Mouse (Mus musculus): ENCODE measurements around the gene Cldn3.

Gene Cldn3

DNA sequence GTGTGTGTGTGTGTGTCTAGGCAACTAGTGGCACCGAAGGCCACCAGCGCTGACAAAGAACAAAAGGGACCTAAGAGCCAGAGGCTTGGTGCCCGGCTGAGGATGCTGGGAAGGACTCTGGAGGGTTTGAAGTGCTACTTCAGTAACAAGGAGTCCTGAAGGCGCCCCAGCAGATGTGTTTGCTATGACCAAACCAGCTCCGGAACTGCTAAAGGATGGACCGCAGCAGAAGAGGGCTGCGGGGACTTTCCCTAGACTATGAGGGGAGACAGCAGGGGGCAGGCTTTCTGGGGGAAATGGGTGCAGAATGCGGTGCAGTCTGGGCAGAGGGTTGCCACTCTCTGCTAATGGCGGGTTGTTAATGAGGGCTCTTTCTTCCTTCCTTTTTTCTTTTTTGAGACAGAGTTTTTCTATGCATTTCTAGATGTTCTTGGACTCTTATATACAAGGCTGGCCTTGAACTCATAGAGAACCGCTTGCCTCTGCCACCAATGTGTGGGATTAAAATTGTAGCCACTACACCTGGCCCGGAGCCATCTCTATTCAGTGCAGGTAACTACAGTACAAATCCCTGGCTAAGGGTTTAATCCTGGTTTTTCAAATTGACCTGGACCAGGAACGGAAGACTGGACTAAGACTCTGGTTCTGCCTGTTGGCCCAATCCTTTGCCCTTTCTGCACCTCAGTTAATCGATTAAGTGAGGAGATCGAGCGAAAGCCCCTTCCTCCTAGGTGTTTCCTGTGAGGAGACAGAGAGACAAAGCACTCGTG, 22.0 kb downstream of the Cldn3 start:
- DNase-seq: no peak

GRCm38 (mm10) chr5:135008671-135009589, 22.9 kb downstream of the Cldn3 start, which contains the start of gene Abhd11:
Gene Abhd11, plus strand, starts transcription at chr5:135009152.
- peak; percentile 100 for DNase-seq

DNA sequence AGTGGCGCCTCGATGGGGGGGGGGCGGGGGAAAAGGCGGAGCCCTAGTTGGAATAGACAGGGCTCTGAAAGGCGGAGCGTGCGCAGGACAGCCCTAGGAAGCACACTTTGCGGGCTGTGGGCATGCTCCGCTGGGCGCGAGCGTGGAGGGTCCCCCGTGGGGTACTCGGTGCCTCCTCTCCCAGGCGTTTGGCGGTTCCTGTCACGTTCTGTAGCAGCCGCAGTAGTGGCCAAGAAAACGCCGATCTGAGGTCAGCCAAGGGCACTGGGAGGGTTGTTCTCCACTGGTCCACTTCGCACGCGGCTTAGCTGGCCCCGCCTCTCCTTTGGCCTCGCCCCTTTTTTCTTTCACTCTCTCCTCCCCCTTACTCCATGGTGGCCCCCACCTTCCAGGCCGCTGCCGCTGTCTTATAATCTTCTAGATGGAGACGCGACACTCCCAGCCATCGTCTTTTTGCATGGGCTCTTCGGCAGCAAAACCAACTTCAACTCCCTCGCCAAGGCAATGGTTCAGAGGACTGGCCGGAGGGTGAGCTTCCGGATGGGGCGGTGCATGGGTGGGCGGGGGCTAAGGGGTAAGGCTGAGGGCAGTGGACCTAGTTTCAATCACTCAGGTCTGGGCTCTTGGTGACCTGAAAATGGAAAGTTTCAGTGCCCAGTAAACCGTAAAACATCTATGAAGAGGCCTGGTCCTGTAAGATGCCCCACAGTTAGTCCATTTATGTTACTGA, 23.7 kb downstream of the Cldn3 start:
- peak; percentile 91 for DNase-seq

- DNase-seq: no peak
Observed at GRCm38 (mm10) chr5:135010320-135010709, 24.3 kb downstream of the Cldn3 start.

DNA sequence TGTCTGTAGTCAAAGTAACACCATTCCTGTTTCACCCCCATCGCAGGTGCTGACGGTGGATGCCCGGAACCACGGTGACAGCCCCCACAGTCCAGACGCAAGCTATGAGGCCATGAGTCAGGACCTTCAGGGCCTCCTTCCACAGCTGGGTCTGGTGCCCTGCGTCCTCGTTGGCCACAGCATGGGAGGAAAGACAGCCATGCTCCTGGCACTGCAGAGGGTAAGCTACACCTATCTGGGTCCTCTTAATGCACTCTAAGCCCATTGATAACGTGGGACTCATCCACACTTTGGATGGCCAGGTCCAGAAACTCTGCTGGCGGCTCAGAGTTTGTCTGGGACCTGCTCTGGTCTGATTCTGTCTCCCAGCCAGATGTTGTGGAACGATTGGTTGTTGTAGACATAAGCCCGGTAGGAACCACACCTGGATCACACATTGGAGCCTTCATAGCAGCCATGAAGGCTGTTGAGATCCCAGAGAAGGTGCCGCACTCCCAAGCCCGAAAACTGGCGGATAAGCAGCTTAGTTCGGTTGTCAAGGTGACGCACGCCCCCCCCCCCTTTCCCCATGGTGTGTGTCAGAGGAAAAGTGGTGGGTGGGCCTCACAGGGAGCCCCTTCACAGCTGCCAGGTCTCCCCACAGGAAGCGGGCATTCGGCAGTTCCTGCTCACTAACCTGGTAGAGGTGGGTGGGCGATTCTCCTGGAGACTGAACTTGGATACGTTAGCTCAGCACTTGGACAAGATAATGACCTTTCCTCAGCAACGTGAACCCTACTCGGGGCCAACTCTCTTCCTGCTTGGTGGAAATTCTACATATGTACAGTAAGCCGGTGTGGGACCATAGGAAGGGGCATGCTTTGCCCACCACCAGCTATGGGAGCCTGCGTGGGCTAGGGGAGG, 25.1 kb downstream of the Cldn3 start:
- no peak for DNase-seq

- no peak for DNase-seq
Observed at GRCm38 (mm10) chr5:135011809-135012613, 26.0 kb downstream of the Cldn3 start.

GRCm38 (mm10) chr5:135012671-135013441, 26.8 kb downstream of the Cldn3 start:
- peak; percentile 80 for DNase-seq

GRCm38 (mm10) chr5:135015497-135015896, 29.5 kb downstream of the Cldn3 start:
- DNase-seq: peak; percentile 88

GRCm38 (mm10) chr5:135016224-135016759, 30.3 kb downstream of the Cldn3 start:
- no peak for DNase-seq

DNA sequence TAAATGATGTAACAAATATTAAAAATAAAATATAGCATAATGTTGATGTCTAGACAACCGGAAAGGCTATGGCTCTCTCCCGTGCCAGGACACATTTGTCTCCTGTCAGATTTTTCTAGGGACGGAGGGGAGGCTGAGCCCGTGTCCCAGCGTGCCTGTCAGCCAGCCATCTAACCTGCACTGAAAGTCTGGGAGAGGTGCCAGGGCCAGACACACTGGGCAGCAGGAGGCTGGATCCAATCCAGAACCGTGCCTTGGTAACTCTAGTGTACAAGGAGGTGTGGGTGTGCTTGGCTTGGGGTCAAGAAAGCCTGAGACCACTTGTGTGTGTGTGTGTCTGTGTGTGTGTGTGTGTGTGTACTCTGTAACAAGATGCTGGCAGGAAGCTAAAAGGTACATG, 35.8 kb downstream of the Cldn3 start:
- DNase-seq: no peak

GRCm38 (mm10) chr5:135023344-135024173, 37.5 kb downstream of the Cldn3 start, which contains the start of gene Stx1a:
Gene Stx1a, plus strand, starts transcription at chr5:135023482.
- DNase-seq: peak; percentile 93

DNA sequence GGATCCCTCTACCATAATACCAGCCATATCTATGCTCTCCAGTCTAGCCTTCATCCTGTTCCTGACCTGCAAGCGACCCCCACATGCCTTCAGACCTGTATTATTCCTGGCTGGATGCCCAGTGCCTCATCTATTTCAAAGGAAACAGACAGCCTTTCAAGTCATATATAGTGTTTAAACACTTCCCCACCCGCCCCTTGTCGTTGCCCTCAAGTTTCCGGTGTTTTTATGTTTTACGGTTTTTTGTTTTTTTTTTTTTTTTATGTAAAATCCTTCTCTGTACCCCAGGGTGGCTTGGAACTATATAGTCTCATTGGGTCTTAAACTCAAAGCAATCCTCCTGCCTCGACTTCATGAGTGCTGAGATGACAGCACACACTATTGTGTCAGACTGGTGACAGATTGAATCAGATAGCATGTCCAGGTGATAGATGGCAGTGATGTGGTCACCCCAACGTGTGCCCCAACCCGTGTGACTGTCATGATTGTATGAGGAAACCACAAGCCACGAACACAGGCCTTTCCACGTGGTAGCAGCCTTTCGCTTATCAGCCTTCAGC, 38.7 kb downstream of the Cldn3 start:
- no peak for DNase-seq

- DNase-seq: no peak
Observed at GRCm38 (mm10) chr5:135025899-135026298, 39.9 kb downstream of the Cldn3 start.

DNA sequence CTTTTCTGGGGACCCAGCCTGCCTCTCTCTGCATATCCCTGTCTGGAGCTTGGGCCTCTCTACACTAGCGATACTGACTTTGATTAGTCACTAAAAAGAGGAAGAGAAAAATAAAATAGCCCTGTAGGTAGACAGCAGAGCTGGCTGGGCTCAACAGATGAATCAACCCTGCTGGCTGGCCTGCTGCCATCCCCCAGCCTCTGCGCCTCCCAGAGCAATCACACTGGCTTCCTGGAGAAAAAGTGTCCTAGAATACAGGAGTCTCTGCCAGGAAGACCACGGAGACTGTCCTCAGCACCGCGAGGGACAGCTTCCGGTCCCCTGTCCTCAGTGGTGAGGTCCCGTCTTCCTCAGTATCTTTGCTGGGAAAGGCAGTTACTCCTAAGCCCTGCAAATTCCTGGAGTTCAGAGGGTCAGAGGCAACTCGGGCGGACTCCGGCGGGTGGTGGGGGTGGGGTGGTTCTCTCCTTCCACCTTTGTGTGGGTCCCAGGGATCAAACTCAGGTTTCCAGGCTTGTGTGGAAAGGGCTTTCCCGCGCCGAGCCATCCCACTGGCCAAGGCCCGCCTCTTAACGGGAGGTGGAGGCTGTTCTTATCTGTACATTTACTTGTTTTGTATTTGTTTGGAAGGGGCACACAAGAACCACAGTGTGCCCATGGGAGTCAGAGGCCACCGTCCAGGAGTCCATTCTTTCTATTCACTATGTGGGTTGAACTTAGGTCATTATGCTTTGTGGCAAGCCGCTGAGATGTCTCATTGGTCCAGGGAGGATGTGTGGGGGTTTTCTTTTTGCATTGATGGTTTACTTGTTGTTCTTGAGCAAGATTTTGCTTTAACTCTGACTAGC, 43.2 kb downstream of the Cldn3 start:
- no peak for DNase-seq

GRCm38 (mm10) chr5:135032581-135032980, 46.6 kb downstream of the Cldn3 start:
- no peak for DNase-seq

DNA sequence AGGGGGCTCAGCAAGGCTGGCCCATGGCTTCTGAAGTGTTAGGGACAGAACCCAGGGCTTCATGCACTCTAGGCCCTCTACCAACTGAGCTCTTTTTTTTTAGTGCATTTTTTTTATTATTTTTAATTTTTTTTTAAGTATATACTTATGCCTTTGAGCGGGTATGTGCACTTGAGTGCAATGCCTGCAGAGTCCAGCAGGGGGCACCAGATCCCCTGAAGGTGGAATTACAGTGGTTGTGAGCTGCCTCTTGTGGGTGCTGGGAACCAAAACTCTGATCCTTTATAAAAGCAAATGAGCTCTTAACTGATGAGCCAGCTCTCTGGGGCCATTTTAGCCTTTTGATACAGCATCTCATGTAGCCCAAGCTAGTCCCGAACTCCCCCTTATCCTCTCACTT, 48.6 kb downstream of the Cldn3 start:
- no peak for DNase-seq

DNA sequence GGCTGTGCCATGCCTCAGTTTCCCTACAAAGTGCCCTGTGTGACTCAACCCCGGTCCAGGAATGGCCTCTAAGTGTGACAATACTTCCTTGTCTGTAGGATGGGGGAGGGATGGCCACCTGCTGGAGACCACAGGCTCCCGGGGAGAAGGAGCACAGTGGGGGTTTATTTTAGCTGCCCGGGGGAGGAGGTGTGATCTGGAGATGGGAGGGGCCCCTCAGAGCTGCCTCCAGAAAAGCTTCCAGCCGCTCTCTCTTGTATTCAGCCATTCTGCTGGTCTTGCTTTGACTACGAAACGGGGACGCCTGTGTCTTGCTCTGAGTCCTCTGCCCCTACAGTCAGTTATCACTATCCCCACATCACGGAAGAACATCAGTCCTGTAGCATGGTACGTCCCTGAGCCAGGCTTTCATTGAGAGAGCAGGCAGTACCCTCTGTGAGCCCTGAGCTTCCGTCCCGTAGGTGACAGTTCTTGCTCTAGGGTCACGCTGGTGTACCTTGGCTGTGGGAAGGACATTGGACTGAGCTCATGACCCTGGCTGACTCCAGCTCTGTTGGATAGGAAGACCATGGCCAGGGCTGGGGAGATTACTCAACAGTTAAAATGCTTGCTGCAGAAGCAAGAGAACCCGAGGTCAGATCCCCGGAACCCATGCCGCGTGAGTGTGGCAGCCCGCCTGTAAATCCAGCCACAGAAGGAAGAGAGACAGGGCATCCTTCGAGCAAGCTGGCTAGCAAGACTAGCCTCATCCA, 49.8 kb downstream of the Cldn3 start:
- DNase-seq: no peak
